23 mouse cellular contexts compared by ENCODE assay signal in genomic region chr9:121549010-121549409, GRCm38 (mm10). TPM values are rescaled to one million over a fixed set of nuclear protein-coding genes. Genes with fewer than 3 reads are reported as not detected.
"Had no signal": no experiment of that assay in that cellular context is flagged by ENCODE, and none has a peak within 500 bp of the region (broad histone marks: within the 10 kb centered on the region; RNA-seq: fewer than 3 reads in every experiment).

No protein-coding gene starts in this region.

- H3K36me3 ChIP-seq: kidney, embryonic 15.5 days; limb, embryonic 10.5 days; limb, embryonic 13.5 days; liver, embryonic 12.5 days; liver, embryonic 15.5 days; lung, embryonic 15.5 days; midbrain, embryonic 12.5 days; midbrain, embryonic 15.5 days; neural tube, embryonic 12.5 days; neural tube, embryonic 15.5 days had no signal

- H3K4me3 ChIP-seq: kidney, embryonic 15.5 days; limb, embryonic 10.5 days; limb, embryonic 13.5 days; liver, embryonic 12.5 days; liver, embryonic 15.5 days; lung, embryonic 15.5 days; midbrain, embryonic 12.5 days; midbrain, embryonic 15.5 days; neural tube, embryonic 12.5 days; neural tube, embryonic 15.5 days had no signal

- DNase-seq: kidney, adult 8-10 months; kidney, postnatal 14 days; kidney, postnatal 4 days; liver; lung, adult 18-20 months; lung, postnatal 10 days; right cerebral cortex, adult 18-20 months; right cerebral cortex, postnatal 25 days; thymus, adult 18-20 months; thymus, postnatal 36 days had no signal

- H3K4me2 ChIP-seq: kidney, embryonic 15.5 days; limb, embryonic 13.5 days; liver, embryonic 12.5 days; liver, embryonic 15.5 days; lung, embryonic 15.5 days; midbrain, embryonic 12.5 days; midbrain, embryonic 15.5 days; neural tube, embryonic 12.5 days; neural tube, embryonic 15.5 days had no signal

- ATAC-seq: liver, embryonic 12.5 days; midbrain, embryonic 15.5 days had no signal

- H3K9ac ChIP-seq: kidney, embryonic 15.5 days; limb, embryonic 13.5 days; liver, embryonic 12.5 days; liver, embryonic 15.5 days; lung, embryonic 15.5 days; midbrain, embryonic 12.5 days; midbrain, embryonic 15.5 days; neural tube, embryonic 12.5 days; neural tube, embryonic 15.5 days had no signal

- H3K9me3 ChIP-seq: kidney, embryonic 15.5 days; limb, embryonic 10.5 days; limb, embryonic 13.5 days; liver, embryonic 12.5 days; liver, embryonic 15.5 days; lung, embryonic 15.5 days; midbrain, embryonic 12.5 days; midbrain, embryonic 15.5 days; neural tube, embryonic 12.5 days; neural tube, embryonic 15.5 days had no signal

- H3K4me1 ChIP-seq: kidney, embryonic 15.5 days; liver, embryonic 12.5 days; liver, embryonic 15.5 days; midbrain, embryonic 15.5 days; neural tube, embryonic 12.5 days had no signal

- H3K27me3 ChIP-seq: kidney, embryonic 15.5 days; limb, embryonic 13.5 days; liver, embryonic 12.5 days; liver, embryonic 15.5 days; lung, embryonic 15.5 days; midbrain, embryonic 12.5 days; midbrain, embryonic 15.5 days; neural tube, embryonic 12.5 days; neural tube, embryonic 15.5 days had no signal

- H3K27ac ChIP-seq: kidney, embryonic 15.5 days; limb, embryonic 10.5 days; limb, embryonic 13.5 days; liver, embryonic 12.5 days; liver, embryonic 15.5 days; lung, embryonic 15.5 days; macrophage; midbrain, embryonic 12.5 days; midbrain, embryonic 15.5 days; neural tube, embryonic 12.5 days; neural tube, embryonic 15.5 days had no signal

RNA-seq across cellular contexts. Expression of gene Cck, which starts 53.5 kb away (rescaled TPM):
- polyA plus RNA-seq: macrophage; spleen, adult 2 months; testis, adult 2 months had no signal
